In genomic region chr1:92215131-92215638, GRCm38 (mm10) we compare ENCODE assay signal across 9 mouse cellular contexts. TPM values are rescaled to one million over a fixed set of nuclear protein-coding genes. Genes with fewer than 3 reads are reported as not detected.
DNase-seq lines count a peak whose midpoint lies in the region; ATAC-seq lines count a peak whose summit lies in the region.
"Had no signal": no experiment of that assay in that cellular context is flagged by ENCODE, and none has a peak within 500 bp of the region (broad histone marks: within the 10 kb centered on the region; RNA-seq: fewer than 3 reads in every experiment).

No protein-coding gene starts in this region.

- H3K27ac ChIP-seq in midbrain, embryonic 12.5 days (replicated peaks) = peak overlapping the region; percentile 15; the same call in 1 of the 2 replicates
- no peak overlapping the region for H3K27ac ChIP-seq in midbrain, embryonic 15.5 days
- H3K27ac ChIP-seq: liver, embryonic 14.5 days had no signal

- peaks cover 6% of the 10 kb centered on the region; the same call in 1 of the 2 replicates for H3K27me3 ChIP-seq in midbrain, embryonic 12.5 days
- no peaks in the 10 kb centered on the region for H3K27me3 ChIP-seq in midbrain, embryonic 15.5 days (replicated peaks)

- DNase-seq in adrenal gland, postnatal 36 days = peak; percentile 74 to 75
- DNase-seq in gastrocnemius, postnatal 36 days = peak; percentile 19 to 22
- peak; percentile 58 for DNase-seq in lung, postnatal 36 days
- no peak for DNase-seq in left cerebral cortex, postnatal 25 days (ENCODE audit: low spot score in 2 of 2)
- DNase-seq in B cell, adult 2 months = no peak

- H3K4me2 ChIP-seq in midbrain, embryonic 12.5 days (replicated peaks) = no peak overlapping the region
- no peak overlapping the region for H3K4me2 ChIP-seq in midbrain, embryonic 15.5 days

- H3K4me1 ChIP-seq in midbrain, embryonic 12.5 days = peaks cover 25% of the 10 kb centered on the region
- peaks cover 11% of the 10 kb centered on the region; the same call in 1 of the 2 replicates for H3K4me1 ChIP-seq in midbrain, embryonic 15.5 days

- WGBS in midbrain, embryonic 12.5 days = 74% methylated on average over 8 of the region's 8 CpGs
- 76% methylated on average over 8 of the region's 8 CpGs for WGBS in midbrain, embryonic 15.5 days

- no peak overlapping the region for H3K9ac ChIP-seq in midbrain, embryonic 12.5 days (replicated peaks)
- H3K9ac ChIP-seq in midbrain, embryonic 15.5 days = no peak overlapping the region
- H3K9ac ChIP-seq: liver, embryonic 14.5 days had no signal

- no peaks in the 10 kb centered on the region for H3K36me3 ChIP-seq in midbrain, embryonic 12.5 days
- H3K36me3 ChIP-seq in midbrain, embryonic 15.5 days (replicated peaks) = no peaks in the 10 kb centered on the region

- intact Hi-C loops in gastrocnemius, postnatal 36 days (cut with DNase I) = no loop called here
- intact Hi-C loops in left cerebral cortex, postnatal 25 days (cut with DNase I) = no loop called here

- ATAC-seq in midbrain, embryonic 12.5 days (ENCODE audit: low FRiP score, low read depth) = no peak
- no peak for ATAC-seq in midbrain, embryonic 15.5 days (replicated peaks)
- ATAC-seq in megakaryocyte progenitor cell, adult 5-6 weeks (replicated peaks; ENCODE audit: poor library complexity) = no peak

- no peaks in the 10 kb centered on the region for H3K9me3 ChIP-seq in midbrain, embryonic 12.5 days
- no peaks in the 10 kb centered on the region for H3K9me3 ChIP-seq in midbrain, embryonic 15.5 days

- no peak overlapping the region for H3K4me3 ChIP-seq in midbrain, embryonic 12.5 days
- no peak overlapping the region for H3K4me3 ChIP-seq in midbrain, embryonic 15.5 days

RNA-seq across cellular contexts. Expression of gene Hdac4, which starts 19.7 kb away (rescaled TPM):
- polyA plus RNA-seq in midbrain, embryonic 12.5 days (2016; fragmentation: Nextera tagmentation; extraction: Ambion mirVana) = 25.2 and 26.9 TPM in 2 replicates
- 27.9 and 30.9 TPM in 2 replicates for polyA plus RNA-seq in midbrain, embryonic 15.5 days (2015; fragmentation: Nextera tagmentation; extraction: Ambion mirVana)
- total RNA-seq in adrenal gland, postnatal 36 days (2021) = 10 to 100 TPM; 76.9 to 97.4 TPM
- 10 to 100 TPM; 43.4 to 50.5 TPM for total RNA-seq in gastrocnemius, postnatal 36 days (2021)
- 100 to 1,000 TPM; 111 to 112 TPM for total RNA-seq in left cerebral cortex, postnatal 25 days (2021)
- 13.8 and 22.6 TPM in 2 replicates for total RNA-seq in megakaryocyte progenitor cell, adult 5-6 weeks (2015)
- 8.4 and 9.3 TPM in 2 replicates for total RNA-seq in megakaryocyte progenitor cell, adult 5-6 weeks (2017)

Comparison
In these comparisons a context has a peak if more than half of its experiments do, and no peak if none do; other contexts are left out.
1. DNase-seq: peak in adrenal gland, postnatal 36 days (2 of 2), gastrocnemius, postnatal 36 days (2 of 2) and lung, postnatal 36 days (single experiment); none in left cerebral cortex, postnatal 25 days (0 of 2) and B cell, adult 2 months (0 of 2).